Mouse (Mus musculus) midbrain, embryonic 12.5 days (tissue): ENCODE results near the gene Card19. TPM values are rescaled to one million over a fixed set of nuclear protein-coding genes. Genes with fewer than 3 reads are reported as not detected.
A peak's percentile ranks its signal among the peaks of the same experiment; 100 is the strongest.

Experiments
- ATAC-seq: fragments of 200-750 bp; cut with Nextera tagmentation; 2 replicates; pipeline ENCODE4 v1.8.0; 2017; ENCODE audit warnings: low read depth, moderate TSS enrichment, moderate library complexity; ENCODE audit not compliant: low FRiP score
- H3K27ac ChIP-seq: fragments of 300-500 bp; sonication (generic); replicated peaks from 2 replicates; pipeline ENCODE4 v1.5.1; 2016; ENCODE audit warnings: mild to moderate bottlenecking
- H3K27me3 ChIP-seq: fragments of 300-500 bp; sonication (generic); 2 replicates; pipeline ENCODE4 v1.6.1; 2016; ENCODE audit warnings: mild to moderate bottlenecking
- H3K36me3 ChIP-seq: fragments of 300-500 bp; sonication (generic); 2 replicates; pipeline ENCODE4 v1.6.1; 2016
- H3K4me1 ChIP-seq: fragments of 300-500 bp; sonication (generic); 2 replicates; pipeline ENCODE4 v1.6.1; 2016
- H3K4me2 ChIP-seq: fragments of 300-500 bp; sonication (generic); replicated peaks from 2 replicates; pipeline ENCODE4 v1.6.1; 2016; ENCODE audit warnings: mild to moderate bottlenecking, moderate library complexity
- H3K4me3 ChIP-seq: fragments of 300-500 bp; sonication (generic); 2 replicates; pipeline ENCODE4 v1.5.1; 2016; ENCODE audit warnings: mild to moderate bottlenecking
- H3K9ac ChIP-seq: fragments of 300-500 bp; sonication (generic); replicated peaks from 2 replicates; pipeline ENCODE4 v1.6.1; 2016; ENCODE audit warnings: mild to moderate bottlenecking, moderate library complexity
- H3K9me3 ChIP-seq: fragments of 300-500 bp; sonication (generic); 2 replicates; pipeline ENCODE4 v1.6.1; 2016; ENCODE audit warnings: mild to moderate bottlenecking
- whole genome bisulfite sequencing: fragments of 180-500 bp; shearing (Covaris S2); methylation state at CpG from one replicate; pipeline ENCODE4 v1.1.7; 2016; 5-methylcytosine and 5-hydroxymethylcytosine counted together
- polyA plus RNA-seq: library from polyadenylated mRNA; unstranded; fragments of >200 nt; fragmentation: Nextera tagmentation; extraction: Ambion mirVana; gene quantifications from 2 replicates; pipeline ENCODE4 v1.2.1, GENCODE M21; 2016

The Card19 gene
- polyA plus RNA-seq: 16.9 and 18.2 TPM in 2 replicates

DNA sequence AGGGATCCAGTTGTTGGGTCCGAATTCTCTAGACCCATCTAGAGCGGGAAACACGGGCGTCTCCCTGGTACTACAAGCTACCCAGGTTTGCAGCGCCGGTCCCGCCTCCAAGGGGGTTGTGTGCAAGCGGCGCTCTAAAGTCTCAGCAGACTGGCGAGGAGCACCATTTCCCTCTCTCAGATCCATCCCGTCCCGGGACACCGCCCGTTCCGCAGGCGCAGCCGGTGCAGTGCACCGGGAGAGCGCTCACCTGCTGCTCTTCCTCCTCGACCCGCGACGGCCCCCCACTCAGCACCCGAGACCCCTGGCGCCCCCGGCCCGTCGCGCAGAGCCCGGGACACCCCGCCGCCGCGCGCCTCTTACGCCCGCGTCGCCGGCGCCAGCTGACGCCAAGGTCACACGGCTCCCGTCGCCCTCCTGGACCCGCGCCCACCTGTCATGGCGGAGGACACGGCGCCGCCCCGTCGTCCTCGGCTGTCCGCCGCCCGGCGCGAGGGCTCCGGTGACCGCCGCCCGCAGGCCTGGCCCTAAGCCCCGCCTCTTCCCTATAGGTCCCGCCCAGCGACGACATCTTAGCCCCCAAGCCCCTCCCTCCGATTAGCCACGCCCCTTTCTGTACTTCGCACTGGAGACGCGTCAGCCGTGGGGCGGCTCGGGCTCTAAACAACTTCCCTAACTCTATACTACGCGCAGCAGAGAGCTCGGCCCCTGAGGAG lies at the start of gene Card19:
Card19 (minus strand) TSS at position 534 of the 716 bp plus-strand sequence.
- H3K27me3 ChIP-seq: peaks cover 48% of the 10 kb centered on the region
- H3K9me3 ChIP-seq: no peaks in the 10 kb centered on the region
- no peaks in the 10 kb centered on the region for H3K36me3 ChIP-seq
- H3K4me1 ChIP-seq: peaks cover 29% of the 10 kb centered on the region
- H3K27ac ChIP-seq: no peak within 1 kb of the TSS
- H3K4me2 ChIP-seq: peak within 1 kb of the TSS; percentile 97
- peak within 1 kb of the TSS; percentile 79 for H3K4me3 ChIP-seq
- peak within 1 kb of the TSS; percentile 71 for H3K9ac ChIP-seq
- 1% methylated on average over 76 of the region's 78 CpGs for WGBS
- peak; percentile 85 for ATAC-seq

DNA sequence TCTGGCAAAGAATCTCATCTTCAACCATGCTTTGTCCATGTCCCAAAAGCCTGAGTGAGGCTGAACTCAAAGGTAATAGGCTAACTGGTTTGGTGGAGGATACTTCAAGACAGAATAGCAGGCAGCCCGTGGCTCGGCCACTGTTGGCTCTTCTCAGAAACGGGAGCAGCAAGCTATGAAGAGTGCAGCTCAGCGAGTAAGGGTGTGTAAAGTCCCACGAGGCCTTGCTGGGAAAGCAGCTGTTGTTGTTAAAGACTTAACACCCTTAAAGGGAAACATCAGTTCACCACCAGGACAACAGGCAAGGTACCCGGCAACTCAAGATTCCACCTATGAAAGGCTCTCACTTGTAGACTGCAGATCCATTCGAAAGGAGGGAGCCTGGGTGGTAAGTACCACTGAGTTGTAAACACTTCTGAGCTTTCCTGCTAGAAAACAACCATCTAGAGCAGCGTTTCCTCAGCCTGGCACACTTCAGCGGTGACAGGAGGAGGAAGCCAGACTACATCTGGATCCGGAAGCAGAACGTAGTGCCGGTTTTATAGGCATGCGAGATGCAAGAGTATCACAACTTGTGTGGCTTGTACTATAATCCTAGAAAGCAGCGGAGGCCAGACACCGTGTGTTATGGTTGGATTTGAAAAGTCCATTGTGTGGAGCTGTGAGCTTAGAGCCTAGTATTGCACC lies 44.3 kb upstream of the Card19 start:
- Histone ChIP-seq H3K4me3 (no peak overlapping the region), H3K27me3 (no peaks in the 10 kb centered on the region)
- 87% methylated on average over 15 of the region's 15 CpGs for WGBS

DNA sequence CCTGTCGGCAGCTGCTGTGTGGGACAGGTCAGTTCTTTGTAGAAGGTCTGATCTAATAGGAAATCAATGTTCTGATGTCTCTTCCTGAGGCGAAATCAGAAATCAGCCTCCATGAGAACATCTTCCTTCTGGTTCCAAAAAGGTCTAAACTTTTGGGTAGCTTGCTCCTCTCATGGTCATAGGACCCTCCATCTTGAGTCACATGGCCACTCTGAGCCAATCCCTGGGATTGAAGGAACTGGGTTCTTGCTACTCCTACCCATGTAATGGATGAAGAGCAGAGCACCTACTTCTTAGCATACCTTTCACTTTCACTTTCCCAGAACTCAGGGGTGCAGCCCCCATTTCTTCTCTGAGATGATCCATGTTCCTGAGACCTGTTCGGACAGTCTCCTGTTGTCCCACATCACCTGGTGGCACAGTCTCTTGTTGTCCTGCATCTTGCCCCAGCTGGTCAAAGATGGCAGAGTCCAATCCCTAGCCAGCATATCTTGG lies 42.0 kb upstream of the Card19 start:
- no peaks in the 10 kb centered on the region for H3K36me3 ChIP-seq
- H3K4me1 ChIP-seq: no peaks in the 10 kb centered on the region
- no peaks in the 10 kb centered on the region for H3K9me3 ChIP-seq
- H3K4me2 ChIP-seq: no peak overlapping the region
- no peak overlapping the region for H3K9ac ChIP-seq
- H3K27me3 ChIP-seq: no peaks in the 10 kb centered on the region
- WGBS: 85% methylated on average over 3 of the region's 3 CpGs
- no peak for ATAC-seq
- no peak overlapping the region for H3K4me3 ChIP-seq
- H3K27ac ChIP-seq: no peak overlapping the region

More for the DNA sequence above, 44.3 kb upstream of the Card19 start:
- Histone ChIP-seq H3K4me2 (no peak overlapping the region), H3K4me1 (no peaks in the 10 kb centered on the region), H3K9me3 (no peaks in the 10 kb centered on the region), H3K9ac (no peak overlapping the region), H3K27ac (no peak overlapping the region), H3K36me3 (peaks cover 3% of the 10 kb centered on the region; the same call in 1 of the 2 replicates)
- no peak for ATAC-seq

DNA sequence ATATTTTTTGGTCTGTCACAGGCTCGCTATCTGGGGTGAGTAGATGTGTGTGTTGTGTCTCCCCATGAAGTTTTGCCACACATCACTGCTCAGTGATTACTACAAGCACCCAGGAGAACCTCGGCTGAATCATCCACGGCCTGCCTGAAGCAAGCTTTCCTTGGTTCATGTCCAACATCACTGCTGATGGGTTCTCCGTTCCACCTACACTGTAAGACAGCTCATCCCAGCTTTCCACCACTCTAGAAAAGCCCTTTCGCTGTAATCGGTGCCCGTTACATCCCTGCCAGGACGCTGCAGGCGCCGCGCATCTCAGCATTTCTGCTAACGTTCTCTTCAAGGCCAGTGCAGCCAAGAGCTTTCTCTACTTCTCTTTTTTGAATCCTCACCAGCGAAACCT lies 36.9 kb upstream of the Card19 start:
- no peak overlapping the region for H3K4me2 ChIP-seq
- 90% methylated on average over 13 of the region's 13 CpGs for WGBS
- peaks cover 23% of the 10 kb centered on the region for H3K27me3 ChIP-seq
- no peaks in the 10 kb centered on the region for H3K36me3 ChIP-seq
- H3K9ac ChIP-seq: no peak overlapping the region
- ATAC-seq: no peak
- H3K4me1 ChIP-seq: peaks cover 5% of the 10 kb centered on the region
- H3K27ac ChIP-seq: no peak overlapping the region
- no peaks in the 10 kb centered on the region for H3K9me3 ChIP-seq
- H3K4me3 ChIP-seq: no peak overlapping the region

DNA sequence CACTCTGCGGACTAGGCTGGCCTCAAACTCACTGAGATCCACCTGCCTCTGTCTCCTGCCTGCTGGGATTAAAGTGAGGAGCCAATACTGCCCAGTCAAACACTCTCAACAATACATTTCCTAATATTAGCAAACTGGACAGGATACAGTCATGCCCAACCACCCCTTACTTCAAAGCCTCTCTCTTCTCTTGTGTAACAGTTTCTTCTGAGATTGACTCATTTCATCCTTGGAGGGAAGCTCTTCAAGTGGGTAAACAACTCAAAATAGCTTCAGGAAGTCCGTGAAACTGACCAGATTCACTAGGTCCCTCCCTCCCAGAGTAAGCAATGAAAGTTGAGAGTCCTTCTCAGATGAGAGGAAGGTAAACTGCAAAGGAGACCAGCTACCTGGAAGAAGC lies 36.3 kb upstream of the Card19 start:
- Histone ChIP-seq H3K36me3 (no peaks in the 10 kb centered on the region), H3K4me3 (no peak overlapping the region), H3K9me3 (no peaks in the 10 kb centered on the region), H3K4me2 (no peak overlapping the region), H3K9ac (no peak overlapping the region), H3K4me1 (peaks cover 10% of the 10 kb centered on the region), H3K27ac (no peak overlapping the region), H3K27me3 (peaks cover 29% of the 10 kb centered on the region)
- ATAC-seq: no peak
- WGBS: 76% methylated on average over 2 of the region's 2 CpGs

DNA sequence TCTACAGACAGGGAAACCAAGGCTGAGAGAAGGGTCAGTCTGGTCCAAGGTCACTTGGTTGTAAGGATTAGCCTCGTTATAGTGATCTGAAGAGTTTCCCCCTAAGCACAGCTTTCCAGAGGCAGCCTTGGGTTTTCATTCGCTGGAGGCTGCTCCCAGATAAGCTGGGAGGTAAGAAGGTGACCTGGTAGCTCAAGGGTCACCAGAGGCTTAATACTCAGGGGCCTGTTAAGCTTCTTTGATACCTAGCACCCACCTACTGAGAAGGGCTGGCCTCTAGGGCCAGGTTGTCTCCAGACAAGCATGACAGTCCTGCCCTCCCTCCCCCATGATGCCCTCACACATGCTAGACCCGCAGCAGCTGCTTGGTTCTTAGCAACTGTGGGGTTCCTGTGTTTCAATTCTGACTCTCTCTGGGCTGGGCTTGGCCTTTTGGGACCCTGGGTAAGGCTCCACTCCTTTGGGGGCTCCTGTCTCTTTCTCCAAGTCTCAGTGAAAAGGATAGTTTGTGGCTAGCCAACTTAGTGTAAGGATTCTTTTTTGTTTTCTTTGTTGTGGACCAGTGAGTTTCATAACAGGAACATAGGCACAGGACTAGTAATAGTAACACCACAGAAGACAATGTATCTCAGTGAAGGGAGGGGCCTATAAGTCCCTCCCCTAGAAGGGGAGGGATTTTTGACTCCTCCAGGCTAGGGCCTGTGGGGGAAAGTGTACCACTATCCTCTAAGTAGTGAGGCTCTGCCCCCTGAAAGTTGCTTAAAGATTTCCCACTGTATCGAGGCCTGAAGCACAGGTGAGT lies 35.1 kb upstream of the Card19 start:
- no peak for ATAC-seq
- Histone ChIP-seq H3K4me3 (no peak overlapping the region), H3K9me3 (no peaks in the 10 kb centered on the region), H3K27ac (no peak overlapping the region), H3K9ac (no peak overlapping the region), H3K4me1 (peaks cover 10% of the 10 kb centered on the region), H3K27me3 (peaks cover 41% of the 10 kb centered on the region), H3K4me2 (no peak overlapping the region), H3K36me3 (no peaks in the 10 kb centered on the region)
- WGBS: 29% methylated on average over 4 of the region's 4 CpGs

DNA sequence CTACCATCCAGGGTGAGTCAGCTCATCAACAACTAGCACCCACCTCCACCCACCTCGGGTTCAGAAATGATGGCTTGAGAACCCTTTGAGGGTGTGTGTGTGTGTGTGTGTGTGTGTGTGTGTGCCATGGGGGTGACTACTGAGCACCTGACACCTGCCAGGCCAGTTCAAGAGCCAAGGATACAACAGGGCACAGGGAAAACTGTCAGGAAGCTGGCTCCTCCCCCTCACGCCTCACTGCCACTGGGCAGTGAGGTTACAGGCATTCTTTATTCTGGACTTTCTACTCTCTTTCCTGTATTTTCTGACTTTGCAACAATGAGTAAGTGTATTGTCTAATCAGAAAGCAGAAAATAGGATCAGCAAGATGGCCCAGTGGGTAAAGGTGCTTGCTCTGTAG lies 33.8 kb upstream of the Card19 start:
- no peaks in the 10 kb centered on the region for H3K36me3 ChIP-seq
- peaks cover 50% of the 10 kb centered on the region for H3K27me3 ChIP-seq
- H3K4me3 ChIP-seq: no peak overlapping the region
- no peak overlapping the region for H3K27ac ChIP-seq
- peaks cover 10% of the 10 kb centered on the region for H3K4me1 ChIP-seq
- H3K9me3 ChIP-seq: no peaks in the 10 kb centered on the region
- H3K4me2 ChIP-seq: no peak overlapping the region
- no peak overlapping the region for H3K9ac ChIP-seq
- no peak for ATAC-seq
- WGBS: 69% methylated on average over 2 of the region's 2 CpGs

DNA sequence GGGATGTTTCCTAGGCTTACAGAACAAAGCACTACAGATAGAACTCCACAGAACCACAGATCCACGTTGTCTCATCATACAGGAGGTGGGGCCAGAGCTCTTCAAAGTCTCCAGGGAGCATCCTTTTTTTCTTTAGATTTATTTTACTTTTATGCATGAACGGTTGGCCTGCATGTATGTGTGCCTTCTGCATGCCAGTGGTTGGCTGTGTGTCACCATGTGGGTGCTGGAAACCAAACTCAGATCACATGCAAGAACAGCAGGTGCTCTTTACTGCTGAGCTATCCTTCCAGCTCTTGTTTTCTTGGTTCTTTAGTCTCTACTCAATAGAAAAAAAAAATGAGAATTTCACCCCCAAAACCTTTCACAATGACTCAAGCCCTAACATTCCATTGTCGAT lies 33.1 kb upstream of the Card19 start:
- Histone ChIP-seq H3K9ac (no peak overlapping the region), H3K36me3 (no peaks in the 10 kb centered on the region), H3K27ac (no peak overlapping the region), H3K4me3 (no peak overlapping the region), H3K4me2 (no peak overlapping the region), H3K4me1 (peaks cover 10% of the 10 kb centered on the region), H3K27me3 (peaks cover 50% of the 10 kb centered on the region), H3K9me3 (no peaks in the 10 kb centered on the region)
- no peak for ATAC-seq
- WGBS: 59% methylated on average over 3 of the region's 3 CpGs

DNA sequence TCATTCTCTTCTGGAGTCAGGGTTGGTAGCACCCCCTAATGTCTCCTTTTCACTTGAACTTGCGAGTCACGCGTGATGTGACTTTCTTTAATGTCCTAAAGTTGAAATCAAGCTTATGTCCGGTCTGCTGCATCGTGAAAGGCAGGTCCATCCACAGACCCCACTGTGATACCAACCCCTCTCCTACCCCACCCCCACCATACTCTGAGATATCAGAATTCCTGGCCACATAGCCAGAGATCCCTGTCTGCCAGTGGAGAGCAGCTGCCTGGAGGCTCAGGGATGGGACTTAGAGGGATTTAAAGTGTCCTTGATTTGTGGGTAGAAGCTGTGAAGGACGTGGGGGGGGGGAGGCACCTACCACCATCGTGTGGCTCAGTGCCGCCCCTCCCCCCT lies 32.6 kb upstream of the Card19 start, which contains the start of gene Susd3:
Susd3 (minus strand) TSS at position 240 of the 396 bp plus-strand sequence.
- WGBS: 24% methylated on average over 7 of the region's 8 CpGs
- Histone ChIP-seq H3K27me3 (peaks cover 50% of the 10 kb centered on the region), H3K9ac (no peak within 1 kb of the TSS), H3K9me3 (no peaks in the 10 kb centered on the region), H3K4me1 (peaks cover 10% of the 10 kb centered on the region), H3K36me3 (no peaks in the 10 kb centered on the region), H3K27ac (no peak within 1 kb of the TSS), H3K4me3 (peak within 1 kb of the TSS; percentile 38), H3K4me2 (peak within 1 kb of the TSS; percentile 59)
- ATAC-seq: no peak

DNA sequence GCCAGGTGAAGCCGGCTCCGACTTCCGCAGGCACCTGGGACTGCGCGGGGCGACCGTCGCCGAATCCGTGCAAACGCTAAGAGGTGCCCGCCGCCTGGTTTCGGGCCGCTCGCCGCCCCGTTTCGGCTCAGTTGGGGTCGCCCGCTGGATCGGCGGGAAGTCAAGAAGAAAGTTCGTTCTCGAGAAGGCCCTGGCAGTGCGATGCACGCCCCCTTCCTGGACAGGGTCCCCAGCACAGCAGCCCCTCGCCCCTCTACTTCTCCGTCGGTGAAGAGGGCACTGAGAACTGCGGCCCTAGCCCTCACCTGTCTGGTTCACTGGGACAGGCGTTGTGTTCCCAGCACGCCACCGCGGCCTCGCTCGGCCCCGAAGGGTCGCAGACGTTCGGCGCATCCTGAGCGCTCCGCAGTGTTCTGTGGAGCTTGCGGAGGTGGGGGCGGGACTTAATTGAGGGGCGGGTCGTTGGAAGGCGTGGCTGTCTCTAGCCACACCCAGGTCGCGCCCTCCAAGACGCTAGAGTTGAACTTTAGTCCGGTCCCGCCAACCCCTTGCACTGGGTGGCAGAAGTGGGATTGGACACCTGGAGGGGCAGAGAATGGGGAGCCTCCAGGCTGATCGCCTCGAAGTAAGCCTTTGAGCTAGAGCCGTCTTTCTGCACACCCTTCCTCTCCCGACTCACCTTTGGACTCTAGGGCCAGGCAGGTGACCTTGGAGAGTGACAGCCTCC lies 32.1 kb upstream of the Card19 start:
- Histone ChIP-seq H3K4me2 (peak overlapping the region; percentile 59), H3K9me3 (no peaks in the 10 kb centered on the region), H3K27ac (no peak overlapping the region), H3K9ac (no peak overlapping the region), H3K27me3 (peaks cover 50% of the 10 kb centered on the region), H3K36me3 (no peaks in the 10 kb centered on the region), H3K4me3 (peak overlapping the region; percentile 38), H3K4me1 (peaks cover 10% of the 10 kb centered on the region)
- ATAC-seq: peak; percentile 57
- whole genome bisulfite sequencing: 1% methylated on average over 58 of the region's 58 CpGs

DNA sequence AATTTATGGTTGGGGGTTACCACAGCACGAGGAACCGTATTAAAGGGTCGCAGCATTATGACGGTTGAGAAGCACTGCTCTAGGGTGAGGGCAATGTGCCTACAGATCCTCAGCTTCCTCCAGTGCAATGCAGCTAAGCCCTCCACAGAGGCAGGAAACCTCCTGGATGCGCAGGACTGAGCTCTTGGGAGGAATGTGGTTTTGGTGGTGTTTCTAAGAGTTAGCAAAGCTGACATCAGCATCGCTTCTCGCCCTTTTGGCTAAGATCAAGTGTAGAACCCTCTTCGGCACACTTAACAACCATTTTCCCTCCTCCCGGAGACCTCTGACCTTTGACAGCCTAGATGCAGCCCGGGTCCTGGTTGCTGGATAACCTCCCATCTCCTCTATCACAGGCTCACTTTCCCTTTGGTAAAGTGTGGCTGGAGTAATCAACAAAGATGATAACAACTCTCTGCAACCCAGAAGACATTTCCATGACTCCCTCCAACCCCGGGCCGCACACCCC lies 31.4 kb upstream of the Card19 start:
- H3K4me2 ChIP-seq: peak overlapping the region; percentile 59
- H3K27me3 ChIP-seq: peaks cover 50% of the 10 kb centered on the region
- 36% methylated on average over 12 of the region's 12 CpGs for WGBS
- H3K4me1 ChIP-seq: peaks cover 10% of the 10 kb centered on the region
- no peak overlapping the region for H3K9ac ChIP-seq
- H3K36me3 ChIP-seq: no peaks in the 10 kb centered on the region
- H3K27ac ChIP-seq: no peak overlapping the region
- H3K9me3 ChIP-seq: no peaks in the 10 kb centered on the region
- H3K4me3 ChIP-seq: peak overlapping the region; percentile 38
- no peak for ATAC-seq
